Mouse (Mus musculus): ENCODE data around the gene Ugt1a10.

The Ugt1a10 gene

DNA sequence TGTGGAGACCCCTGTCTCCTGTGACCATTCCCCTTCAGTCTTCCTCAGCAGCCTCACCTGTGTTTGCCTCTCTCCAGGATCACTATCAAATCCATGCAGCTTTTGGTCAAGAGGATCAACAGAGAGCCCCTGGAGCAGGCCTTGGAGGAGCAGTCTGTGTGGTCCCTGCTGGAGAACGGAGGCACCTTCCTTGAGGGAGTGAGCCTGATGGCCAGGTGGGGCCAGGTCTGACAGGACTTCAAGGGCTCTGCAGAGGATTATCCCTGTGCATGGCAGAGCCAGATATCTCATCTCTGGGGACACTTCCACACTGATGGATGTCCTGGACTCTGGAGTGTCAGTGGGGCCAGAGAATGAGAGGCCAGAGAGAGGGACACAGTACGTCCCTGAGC is 200.3 kb downstream of the Ugt1a10 start:
- no peak for DNase-seq (ENCODE audit: low spot score)

DNA sequence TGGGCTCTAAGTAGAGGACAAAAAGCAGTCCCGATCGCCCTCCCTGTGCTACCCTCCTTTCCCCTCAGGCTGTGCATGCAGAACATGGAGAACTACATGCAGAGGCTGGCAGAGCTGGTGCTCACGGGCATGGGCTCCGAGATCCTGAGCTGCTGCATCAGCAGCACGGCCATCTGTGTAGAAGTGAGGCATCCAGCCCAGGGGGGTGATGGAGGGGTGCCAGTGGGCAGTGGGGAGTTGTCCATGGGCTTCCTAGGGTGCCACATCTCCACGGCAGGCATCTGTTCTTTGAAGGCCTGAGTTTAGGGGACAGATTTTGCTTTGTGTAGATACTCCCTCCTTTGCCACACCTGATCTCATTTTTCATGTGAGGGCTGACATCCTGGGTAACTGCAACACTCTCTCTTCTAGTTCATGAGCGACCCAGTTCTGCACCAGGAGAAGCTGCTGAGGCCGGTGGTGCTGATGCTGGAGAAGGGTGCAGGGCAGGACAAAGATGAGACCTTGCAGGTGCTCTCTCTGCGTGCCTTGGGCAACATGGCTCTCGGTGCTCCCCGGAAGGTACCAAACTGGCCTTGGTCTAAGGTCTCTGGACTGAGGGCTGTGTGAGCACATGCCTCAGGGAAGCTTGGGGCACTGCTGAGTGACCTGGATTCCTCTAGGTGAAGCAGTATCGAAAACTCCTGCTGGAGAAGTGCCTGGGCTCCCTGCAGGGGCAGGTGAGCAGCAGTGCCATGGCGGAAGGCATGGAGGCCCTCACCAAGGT is 201.0 kb downstream of the Ugt1a10 start:
- DNase-seq (ENCODE audit: low spot score): no peak

GRCm38 (mm10) chr1:88256886-88257663 is 201.9 kb downstream of the Ugt1a10 start:
- no peak for DNase-seq (ENCODE audit: low spot score)

- DNase-seq (ENCODE audit: low spot score): no peak
Observed at GRCm38 (mm10) chr1:88257681-88258080, 202.5 kb downstream of the Ugt1a10 start.

GRCm38 (mm10) chr1:88258361-88258760 is 203.2 kb downstream of the Ugt1a10 start:
- DNase-seq (ENCODE audit: low spot score): no peak

GRCm38 (mm10) chr1:88258881-88259642 is 203.9 kb downstream of the Ugt1a10 start:
- peak; percentile 78 for DNase-seq (ENCODE audit: low spot score)

- no peak for DNase-seq (ENCODE audit: low spot score)
Observed at GRCm38 (mm10) chr1:88259643-88260024, 204.4 kb downstream of the Ugt1a10 start.

DNA sequence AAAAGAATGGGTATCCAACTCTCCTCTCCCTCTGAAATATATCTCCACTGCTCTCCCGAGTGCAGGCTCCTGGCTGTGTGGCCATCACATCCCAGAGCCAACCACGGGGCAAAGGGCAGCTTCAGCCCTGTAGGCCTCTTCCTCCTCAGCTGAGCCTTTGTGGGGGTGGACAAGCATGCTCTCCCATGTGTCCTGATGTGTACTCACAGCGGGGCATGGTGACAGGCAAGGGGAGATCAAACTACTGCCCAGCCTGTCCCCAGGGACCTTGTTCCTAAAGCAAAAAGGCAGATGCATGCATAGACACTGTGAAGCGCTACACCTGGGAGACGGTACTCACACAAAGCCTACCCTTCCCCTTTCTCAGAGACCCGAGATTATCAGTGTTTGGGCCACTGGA is 204.9 kb downstream of the Ugt1a10 start:
- DNase-seq (ENCODE audit: low spot score): no peak

DNA sequence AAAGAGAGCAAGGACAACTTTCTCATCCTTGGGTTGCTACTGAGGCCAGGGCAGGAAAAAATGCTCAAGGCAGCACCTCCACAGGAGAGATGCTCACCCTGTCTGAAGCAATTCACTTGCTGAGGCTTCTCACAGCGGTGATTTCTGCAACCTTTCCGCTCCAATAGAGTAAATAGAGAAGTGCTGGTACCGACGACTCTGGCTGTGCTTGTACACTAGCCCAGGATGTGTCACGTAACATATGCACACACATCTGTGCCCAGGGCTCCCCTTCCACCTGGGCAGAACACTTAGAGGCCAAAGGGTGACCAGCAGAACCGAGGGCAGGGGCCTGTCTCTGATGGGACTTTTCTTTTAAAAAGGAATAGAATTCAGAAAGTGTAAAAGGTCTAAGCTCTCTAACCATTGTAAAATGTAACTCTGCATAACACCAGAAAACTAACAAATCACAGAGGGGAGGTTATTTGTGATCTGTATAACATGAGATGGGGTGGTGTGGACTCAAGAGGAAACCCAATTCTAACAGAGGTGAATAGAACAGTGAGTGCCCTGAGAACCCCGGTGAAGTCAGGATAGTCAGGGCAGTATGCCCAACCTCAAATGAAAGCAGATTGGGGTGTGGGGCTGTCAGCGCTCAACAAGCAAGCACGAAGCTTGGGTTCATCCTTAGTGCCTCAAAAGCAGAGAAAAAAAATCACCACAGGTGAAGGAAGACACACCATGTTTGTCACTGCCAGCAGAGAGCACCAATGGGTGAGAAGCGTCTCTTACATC is 205.6 kb downstream of the Ugt1a10 start:
- no peak for DNase-seq (ENCODE audit: low spot score)

- no peak for DNase-seq (ENCODE audit: low spot score)
Observed at GRCm38 (mm10) chr1:88261706-88262105, 206.5 kb downstream of the Ugt1a10 start.

GRCm38 (mm10) chr1:88262255-88262654 is 207.1 kb downstream of the Ugt1a10 start:
- peak; percentile 80 for DNase-seq (ENCODE audit: low spot score)

DNA sequence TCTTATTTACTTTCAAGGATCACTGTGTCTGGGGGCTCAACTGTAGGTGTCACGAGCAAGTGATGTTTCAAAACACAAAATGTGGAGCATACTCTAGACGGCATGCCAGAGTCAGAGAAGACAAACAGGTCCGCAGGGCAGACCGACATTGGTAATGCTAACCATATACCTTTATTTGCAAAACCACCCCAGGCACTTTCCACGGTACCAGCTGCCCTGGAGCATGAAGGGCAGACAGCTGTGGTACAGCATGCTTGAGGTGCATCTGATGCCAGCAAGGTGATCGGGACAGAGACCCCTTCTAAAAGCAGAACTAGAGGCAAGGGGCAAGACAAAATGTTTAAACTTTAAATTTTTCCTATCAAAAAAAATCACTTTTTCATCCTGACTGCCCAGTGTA is 207.8 kb downstream of the Ugt1a10 start:
- no peak for DNase-seq (ENCODE audit: low spot score)

DNA sequence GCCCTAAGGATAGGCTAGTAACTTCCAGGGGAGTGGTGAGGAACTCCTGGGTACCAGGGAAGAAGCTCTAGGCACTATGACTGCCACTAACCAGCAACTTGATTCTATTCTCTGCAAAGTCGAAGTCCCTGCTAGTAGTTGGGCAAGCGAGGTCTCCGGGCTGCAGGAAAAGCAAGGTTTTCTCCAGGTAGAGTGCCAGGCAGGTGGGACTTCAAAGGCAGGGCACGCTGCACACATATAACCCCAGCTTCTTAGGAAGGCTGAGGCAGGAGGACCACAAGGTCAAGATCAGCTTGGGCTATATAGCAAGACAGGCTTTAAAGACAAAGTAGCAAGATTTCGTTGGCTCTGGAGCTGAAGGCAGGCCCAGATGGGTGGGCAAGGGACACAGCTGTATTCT is 208.6 kb downstream of the Ugt1a10 start:
- DNase-seq (ENCODE audit: low spot score): no peak

GRCm38 (mm10) chr1:88264237-88264868 is 209.2 kb downstream of the Ugt1a10 start:
- no peak for DNase-seq (ENCODE audit: low spot score)

- DNase-seq (ENCODE audit: low spot score): no peak
Observed at GRCm38 (mm10) chr1:88264869-88265240, 209.7 kb downstream of the Ugt1a10 start.

DNA sequence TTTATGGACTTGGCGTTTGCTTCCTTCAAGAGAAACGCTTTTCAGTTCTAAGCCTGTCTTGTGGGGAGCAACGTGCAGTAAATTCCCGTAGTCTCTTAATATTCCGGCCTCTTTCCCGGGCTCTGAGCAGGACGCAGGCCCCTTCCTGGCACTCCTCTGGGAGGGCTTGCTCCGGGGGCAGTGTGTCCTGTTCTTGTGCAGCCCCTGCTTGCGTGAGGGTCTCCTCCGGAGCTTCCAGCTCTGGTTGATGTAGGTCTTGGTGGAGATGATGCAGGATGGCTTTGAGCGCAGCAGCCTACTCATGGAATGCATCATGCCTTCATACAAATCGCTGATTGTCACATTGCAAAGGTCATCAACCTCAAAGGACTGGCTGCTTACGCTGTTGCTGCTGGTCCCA is 210.9 kb downstream of the Ugt1a10 start:
- no peak for DNase-seq (ENCODE audit: low spot score)

DNA sequence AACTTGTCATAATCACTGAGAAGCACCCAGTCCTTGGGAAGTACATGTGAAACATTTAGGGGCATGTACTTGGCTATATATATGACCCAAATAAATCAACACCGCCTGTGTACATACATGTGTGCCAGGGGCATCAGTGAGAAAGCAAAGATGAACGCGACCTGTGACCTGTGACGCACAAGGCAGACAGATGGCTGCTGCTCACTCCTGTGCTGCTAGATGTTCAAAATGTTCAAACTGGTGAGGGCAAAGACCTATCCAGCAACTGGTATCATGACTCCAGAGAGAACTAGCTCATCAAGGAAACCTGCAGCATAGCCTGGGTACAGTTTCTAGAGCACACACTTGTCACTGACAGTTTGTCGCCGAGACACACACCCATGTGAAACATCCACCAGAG is 212.3 kb downstream of the Ugt1a10 start:
- DNase-seq (ENCODE audit: low spot score): no peak

DNA sequence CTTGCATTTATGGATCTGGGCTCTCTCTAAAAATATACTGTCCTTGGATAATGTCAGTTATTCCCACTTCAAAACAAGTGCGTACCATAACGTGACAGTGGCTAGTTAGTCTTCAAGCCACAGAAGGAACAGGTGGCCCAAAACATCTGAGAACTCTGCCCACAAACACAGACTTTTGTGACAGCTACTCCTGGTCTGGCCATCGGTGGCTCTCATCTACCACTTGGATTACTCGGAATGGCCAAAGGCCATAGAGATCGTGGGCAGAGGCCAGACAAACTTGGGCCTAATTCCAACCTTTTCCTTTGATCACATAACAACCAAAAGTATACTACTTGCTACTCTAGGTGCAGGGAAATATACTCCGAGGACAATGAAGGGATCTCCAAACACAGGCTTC is 212.9 kb downstream of the Ugt1a10 start:
- DNase-seq (ENCODE audit: low spot score): no peak

All from ovary, postnatal 14 days (tissue).